Mouse (Mus musculus) brain, embryonic 14.5 days (tissue): ENCODE measurements around the gene Tsen34.

Source experiments
- CTCF ChIP-seq: fragments of 200-500 bp; IDR thresholded peaks from 2 replicates; pipeline ENCODE4 v1.5.1; 2012; ENCODE audit warnings: inconsistent platforms, mild to moderate bottlenecking, moderate library complexity, borderline replicate concordance; ENCODE audit not compliant: insufficient read depth, insufficient read length; ENCODE audit errors: extremely low read depth
- POLR2A ChIP-seq: fragments of 200-500 bp; IDR thresholded peaks from 2 replicates; pipeline ENCODE4 v1.6.1; 2012; ENCODE audit warnings: mild to moderate bottlenecking, inconsistent platforms, borderline replicate concordance; ENCODE audit not compliant: poor library complexity, insufficient read depth, insufficient read length, severe bottlenecking; ENCODE audit errors: extremely low read depth

DNA sequence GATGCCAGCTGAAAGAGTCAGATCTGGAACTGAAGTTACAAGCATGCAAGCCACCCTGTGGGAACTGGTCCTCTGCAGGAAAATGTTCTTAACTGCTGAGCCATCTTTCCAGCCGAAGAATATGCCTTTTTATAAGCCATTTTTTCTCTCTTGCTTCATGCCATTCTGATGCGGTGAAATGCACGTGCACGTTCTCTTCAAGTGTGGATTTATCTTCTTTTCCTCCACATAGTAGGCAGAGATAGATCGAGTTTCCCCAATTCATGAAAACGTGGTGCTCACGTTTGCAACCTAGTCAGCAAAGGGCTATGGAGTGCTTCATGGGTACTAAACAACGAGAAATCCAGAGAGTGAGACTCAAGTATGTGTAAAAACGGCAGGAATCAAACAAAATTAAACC lies 48.8 kb upstream of the Tsen34 start:
- TF ChIP-seq CTCF (no peak), POLR2A (no peak)
